ENCODE assay signal across 17 mouse cellular contexts in the genomic region with DNA sequence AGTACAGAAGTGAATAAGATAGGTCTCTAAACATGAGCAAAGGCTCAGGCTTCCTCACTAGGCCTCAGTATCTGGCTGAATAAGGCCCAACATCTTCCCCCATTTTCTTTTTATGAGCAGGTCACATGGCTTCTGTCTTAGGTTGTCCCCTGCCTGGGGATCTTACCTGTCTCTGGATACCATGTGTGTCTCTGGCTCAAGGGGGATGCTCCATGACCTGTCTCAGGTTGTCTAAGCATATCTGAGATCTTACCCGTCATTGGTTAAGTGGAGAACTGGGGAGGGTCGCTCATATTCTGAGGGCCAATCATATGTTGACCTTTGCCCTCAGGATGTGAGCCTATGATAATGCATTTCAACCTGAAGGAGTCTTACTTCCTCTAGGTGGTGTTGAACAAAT.
"Had no signal": no experiment of that assay in that cellular context is flagged by ENCODE, and none has a peak within 500 bp of the region (broad histone marks: within the 10 kb centered on the region; RNA-seq: fewer than 3 reads in every experiment).

No protein-coding gene starts in this region.

- ATAC-seq: midbrain, embryonic 13.5 days; midbrain, embryonic 15.5 days had no signal

- DNase-seq: lung, adult 2 months; lung, postnatal 14 days; lung, postnatal 36 days; right cerebral cortex, adult 18-20 months; right cerebral cortex, postnatal 25 days; right cerebral cortex, postnatal 4 days; spleen, adult 18-20 months; thymus, adult 2 months; thymus, postnatal 25 days; thymus, postnatal 4 days had no signal

- H3K9me3 ChIP-seq: lung, embryonic 15.5 days; midbrain, embryonic 13.5 days; midbrain, embryonic 15.5 days; neural tube, embryonic 12.5 days had no signal

- H3K27ac ChIP-seq: lung, embryonic 15.5 days; macrophage; midbrain, embryonic 13.5 days; midbrain, embryonic 15.5 days; neural tube, embryonic 12.5 days had no signal

- H3K36me3 ChIP-seq: lung, embryonic 15.5 days; midbrain, embryonic 15.5 days had no signal

- H3K4me1 ChIP-seq: midbrain, embryonic 13.5 days; midbrain, embryonic 15.5 days; neural tube, embryonic 12.5 days had no signal

- H3K4me3 ChIP-seq: lung, embryonic 15.5 days; megakaryocyte, embryonic 14.5 days; midbrain, embryonic 13.5 days; midbrain, embryonic 15.5 days; neural tube, embryonic 12.5 days had no signal

- H3K4me2 ChIP-seq: lung, embryonic 15.5 days; midbrain, embryonic 11.5 days; midbrain, embryonic 13.5 days; midbrain, embryonic 15.5 days; neural tube, embryonic 12.5 days had no signal

- H3K9ac ChIP-seq: lung, embryonic 15.5 days; midbrain, embryonic 13.5 days; midbrain, embryonic 15.5 days; neural tube, embryonic 12.5 days had no signal

- H3K27me3 ChIP-seq: lung, embryonic 15.5 days; megakaryocyte, embryonic 14.5 days; midbrain, embryonic 13.5 days; midbrain, embryonic 15.5 days; neural tube, embryonic 12.5 days had no signal
